Mouse (Mus musculus): ENCODE measurements around the gene Pklr. TPM values are rescaled to one million over a fixed set of nuclear protein-coding genes. Genes with fewer than 3 reads are reported as not detected.

Pklr gene
- total RNA-seq (2021): not detected

DNA sequence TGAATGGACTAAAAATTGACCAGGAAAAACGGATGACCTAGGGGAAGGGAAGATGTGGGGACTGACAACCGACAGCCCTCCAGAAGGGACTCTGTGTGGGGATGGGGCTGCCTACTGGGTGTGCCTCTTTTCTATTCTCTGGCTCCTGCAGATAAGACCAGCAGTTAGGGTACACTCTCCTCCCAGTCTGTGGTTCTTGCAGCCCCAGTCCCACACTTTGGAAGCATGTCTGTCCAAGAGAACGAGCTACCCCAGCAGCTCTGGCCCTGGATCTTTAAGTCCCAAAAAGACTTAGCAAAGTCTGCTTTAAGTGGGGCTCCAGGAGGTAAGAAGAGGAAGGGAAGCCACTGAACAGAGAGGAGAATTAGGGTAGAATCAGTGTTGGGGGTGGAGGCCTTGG lies at the start of gene Pklr:
TSS of gene Pklr (plus strand) at position 185 of the 400 bp plus-strand sequence.
- no peak for DNase-seq
- intact Hi-C loops (cut with DNase I): no loop called here

DNA sequence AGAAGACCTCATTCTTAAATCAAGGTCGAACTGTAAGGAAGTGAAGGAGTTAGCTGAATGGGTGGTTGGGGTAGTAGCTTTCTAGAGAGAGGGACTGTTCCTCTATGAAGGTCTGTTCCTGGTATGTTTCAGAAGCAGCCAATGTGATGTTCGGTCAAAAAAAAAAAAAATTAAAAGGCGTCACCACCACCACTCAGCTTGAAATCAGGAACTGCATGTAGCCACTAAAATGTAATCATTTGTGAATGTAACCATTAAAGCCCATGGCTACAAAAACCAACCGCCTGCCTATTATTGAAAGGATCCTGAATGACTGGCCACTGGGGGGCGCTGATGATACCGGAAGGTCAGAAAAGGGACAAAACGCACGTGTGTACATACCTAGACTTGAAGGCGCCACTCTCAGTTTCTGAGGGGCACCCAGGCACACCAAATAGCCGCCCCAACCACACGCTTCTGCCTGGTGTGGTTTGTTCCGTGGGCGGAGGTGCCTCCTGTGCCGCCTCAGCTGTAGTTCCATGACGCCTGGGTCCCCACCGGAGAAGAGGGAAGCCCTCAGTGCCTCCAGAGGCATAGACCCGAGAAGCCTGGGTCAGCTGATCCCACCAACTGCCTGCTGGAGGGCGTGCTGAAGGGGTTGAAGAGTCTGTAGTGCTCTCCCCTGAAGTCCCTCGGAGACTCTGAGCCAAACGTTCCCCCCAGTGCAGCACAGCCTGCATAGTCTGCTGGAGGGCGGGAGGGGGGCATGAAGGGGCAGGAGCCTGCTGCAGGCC lies 48.4 kb upstream of the Pklr start:
- peak; percentile 74 to 91 for DNase-seq
- intact Hi-C loops (cut with DNase I): no loop called here

DNA sequence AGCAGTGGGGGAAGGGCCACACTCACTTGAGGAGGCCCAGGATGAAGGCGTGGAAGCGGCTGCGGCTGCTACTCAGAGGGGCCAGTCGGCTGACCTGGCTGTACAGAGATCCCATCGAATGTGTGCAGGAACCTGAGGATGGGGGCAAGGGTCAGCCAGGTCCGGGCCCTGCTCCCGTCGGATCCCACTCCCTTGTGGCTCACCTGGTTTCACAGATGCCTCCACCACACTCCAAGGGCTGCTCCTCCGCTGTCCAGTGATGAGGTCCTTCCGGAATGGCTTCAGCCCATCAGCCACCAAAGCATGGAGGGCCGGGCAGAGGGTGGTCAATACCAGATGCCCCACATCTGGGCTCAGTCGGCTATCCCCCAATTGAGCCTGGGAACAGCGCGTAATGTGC lies 47.0 kb upstream of the Pklr start:
- no peak for DNase-seq
- intact Hi-C loops (cut with DNase I): no loop called here

DNA sequence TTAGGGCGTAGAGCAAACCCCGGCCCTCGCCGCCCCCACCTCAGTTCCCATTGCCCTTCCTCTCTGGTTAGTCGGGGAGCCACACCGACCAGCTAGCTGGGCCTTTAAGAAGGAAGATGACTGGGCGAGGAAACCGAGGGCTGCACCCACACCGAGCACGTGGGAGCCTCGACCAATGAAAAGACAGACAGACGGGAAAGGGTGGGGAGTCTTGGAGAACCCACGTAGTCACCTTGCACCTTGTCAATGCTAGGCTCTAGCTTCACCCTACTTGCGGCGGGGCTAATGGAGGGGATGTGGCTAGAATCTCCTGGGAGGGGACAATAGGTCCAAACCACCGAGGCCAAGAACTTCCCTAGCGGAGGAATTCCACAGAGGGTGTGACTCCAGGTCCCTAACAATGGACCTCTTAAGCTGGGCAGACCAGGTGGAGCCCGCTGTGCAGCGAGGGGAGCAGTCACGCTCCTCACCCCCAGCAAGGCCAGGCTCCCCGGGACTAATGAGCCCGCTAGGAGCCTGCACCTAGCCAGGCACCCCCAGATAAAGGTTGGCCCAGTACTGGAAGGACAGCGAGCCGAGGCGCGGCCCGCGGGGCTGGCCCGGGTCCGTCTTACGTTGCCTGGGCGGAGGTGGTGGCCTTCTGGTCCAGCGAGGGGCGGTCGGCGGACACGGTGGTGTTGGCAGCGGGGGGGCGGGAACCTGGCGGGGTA lies 45.9 kb upstream of the Pklr start:
- DNase-seq: peak; percentile 91
- intact Hi-C loops (cut with DNase I): loop anchor here (1.0 to 5.0 kb wide), 2 partner anchors 67 to 126 kb away; no protein-coding TSS in a partner anchor

DNA sequence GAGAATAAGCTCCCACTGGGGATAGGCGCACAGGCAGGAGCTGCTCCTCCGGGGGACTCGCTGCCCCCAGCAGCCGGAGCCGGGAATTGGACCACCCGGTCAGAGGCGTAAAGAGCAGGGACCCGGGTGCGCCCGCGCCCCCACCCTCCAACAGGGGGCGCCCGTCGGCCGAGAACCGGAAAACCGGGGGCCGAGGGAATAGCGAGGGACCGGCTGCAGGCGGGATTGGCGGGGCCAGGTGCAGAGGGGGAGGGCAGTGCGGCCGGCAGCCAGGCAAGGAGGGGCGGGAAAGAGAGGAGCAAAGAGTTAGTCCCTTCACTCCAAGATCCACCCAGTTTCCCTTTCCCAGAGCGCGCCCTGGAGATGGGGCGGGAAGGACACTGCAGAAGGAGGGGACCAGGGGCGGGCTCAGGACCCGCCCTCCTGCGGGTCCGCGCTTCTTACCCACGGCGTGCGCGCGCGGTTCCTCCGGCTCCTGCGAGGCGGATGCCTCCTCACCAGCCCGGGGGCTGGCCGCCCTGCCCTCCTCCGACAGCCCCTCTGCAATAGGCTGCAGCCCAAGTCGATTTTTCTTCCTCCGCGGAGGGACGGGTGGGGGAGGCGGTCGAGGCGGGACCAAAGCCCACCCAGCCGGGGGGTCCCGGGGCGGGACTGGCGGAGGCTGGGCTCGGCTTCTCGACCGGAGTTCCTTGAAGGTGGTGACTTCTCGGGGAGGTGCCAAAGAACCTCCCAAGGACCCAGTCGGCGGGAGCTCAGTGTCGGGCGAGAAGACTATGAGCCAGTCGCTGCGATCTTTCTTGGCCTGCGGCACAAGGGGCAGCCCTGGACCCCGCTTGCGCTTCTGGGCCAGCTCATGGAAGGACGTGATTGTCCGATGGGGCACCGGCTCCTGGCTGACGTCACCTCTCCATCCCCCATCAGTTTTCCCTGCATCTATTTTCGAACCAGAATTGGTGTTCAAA lies 45.0 kb upstream of the Pklr start:
- intact Hi-C loops (cut with DNase I): loop anchor here (1.0 to 5.0 kb wide), 2 partner anchors 66 to 125 kb away; no protein-coding TSS in a partner anchor
- peak; percentile 85 to 88 for DNase-seq

DNA sequence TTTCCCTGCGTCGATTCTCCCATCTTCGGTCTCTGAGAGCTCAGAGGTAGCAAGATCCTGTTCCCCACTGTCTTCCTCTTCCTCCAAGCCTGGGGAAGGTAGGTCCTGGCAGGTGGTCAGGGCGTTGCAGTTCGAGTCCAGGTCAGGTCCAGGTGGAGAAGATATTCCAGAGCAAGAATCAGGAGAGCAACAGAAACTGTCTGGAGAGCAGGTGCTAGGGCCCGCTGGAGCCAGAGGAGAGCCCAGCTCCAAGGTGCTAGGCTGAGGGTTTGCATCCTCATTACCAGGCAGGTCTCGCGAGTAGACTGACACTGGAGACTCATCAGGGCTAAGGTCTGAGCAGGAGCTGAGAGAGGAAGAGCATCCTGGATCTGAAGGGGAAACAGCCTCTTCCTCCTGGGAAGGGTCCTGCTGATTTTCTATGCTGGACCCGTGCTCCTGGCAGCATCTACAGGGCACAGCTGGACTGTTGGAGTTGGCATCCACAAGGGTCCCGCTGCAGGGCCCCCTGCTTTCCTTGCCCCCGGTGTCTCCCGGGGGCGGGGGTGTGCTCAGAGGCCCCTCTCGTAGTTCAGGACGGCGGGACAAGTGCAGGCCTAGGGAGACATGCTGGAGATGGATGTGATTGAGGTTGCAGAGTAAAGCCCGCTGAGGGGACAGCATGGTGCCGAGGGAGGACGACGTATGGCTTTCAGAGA lies 44.0 kb upstream of the Pklr start:
- intact Hi-C loops (cut with DNase I): loop anchor here (5.0 kb wide), 1 partner anchor 65 kb away; no protein-coding TSS in a partner anchor
- no peak for DNase-seq

DNA sequence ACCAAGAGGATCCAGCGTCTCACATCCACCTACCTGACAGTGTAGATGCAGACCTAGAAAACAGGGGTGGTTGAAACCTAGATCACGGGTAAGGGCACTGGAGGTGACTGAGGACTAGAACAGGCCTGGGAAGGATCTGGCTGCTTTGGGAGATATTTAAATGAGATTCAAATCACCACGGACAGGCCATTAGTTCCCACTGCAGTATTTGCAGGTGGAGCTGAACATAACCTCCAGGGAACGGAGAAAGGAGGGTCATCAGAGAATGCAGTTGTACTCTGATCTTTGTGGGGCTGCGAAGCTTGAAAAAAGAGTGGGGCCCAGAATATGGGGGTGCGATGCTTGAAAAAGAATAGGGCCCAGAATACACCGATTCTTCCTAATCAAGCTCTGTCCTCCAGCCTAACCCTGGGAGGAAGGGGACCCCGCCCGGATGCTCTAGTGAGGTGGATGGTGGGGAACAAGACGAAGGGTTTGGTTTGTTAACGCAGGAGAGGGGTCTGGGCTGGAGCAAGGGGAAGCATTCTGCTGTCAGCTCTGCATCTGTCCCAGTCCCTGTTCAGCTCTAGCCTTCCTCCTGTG lies 43.3 kb upstream of the Pklr start:
- no peak for DNase-seq
- intact Hi-C loops (cut with DNase I): loop anchor here (5.0 kb wide), 1 partner anchor 65 kb away; no protein-coding TSS in a partner anchor

DNA sequence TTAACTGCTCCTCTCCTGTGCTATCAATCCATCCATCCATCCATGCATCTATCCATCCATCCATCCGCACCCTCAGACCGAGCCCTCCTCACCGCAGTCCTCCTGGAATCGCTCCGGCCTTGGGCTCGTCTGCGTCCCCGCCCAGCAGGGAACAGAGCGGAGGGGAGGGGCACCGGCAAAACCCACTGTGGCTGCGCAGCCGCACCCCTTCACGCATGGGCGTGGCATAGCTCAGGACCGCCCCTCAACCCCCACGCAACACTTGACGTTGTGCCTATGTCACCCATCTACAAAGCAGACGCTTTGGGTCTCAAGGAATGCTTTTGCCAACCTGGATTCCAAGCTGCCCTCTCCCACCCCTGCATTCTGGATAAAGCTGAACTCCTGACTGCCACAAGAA lies 42.8 kb upstream of the Pklr start, which contains the start of gene Rusc1:
TSS of gene Rusc1 (minus strand) at position 137 of the 400 bp plus-strand sequence.
- intact Hi-C loops (cut with DNase I): loop anchor here (5.0 kb wide), 1 partner anchor 64 kb away; no protein-coding TSS in a partner anchor
- DNase-seq: peak; percentile 84 to 87

DNA sequence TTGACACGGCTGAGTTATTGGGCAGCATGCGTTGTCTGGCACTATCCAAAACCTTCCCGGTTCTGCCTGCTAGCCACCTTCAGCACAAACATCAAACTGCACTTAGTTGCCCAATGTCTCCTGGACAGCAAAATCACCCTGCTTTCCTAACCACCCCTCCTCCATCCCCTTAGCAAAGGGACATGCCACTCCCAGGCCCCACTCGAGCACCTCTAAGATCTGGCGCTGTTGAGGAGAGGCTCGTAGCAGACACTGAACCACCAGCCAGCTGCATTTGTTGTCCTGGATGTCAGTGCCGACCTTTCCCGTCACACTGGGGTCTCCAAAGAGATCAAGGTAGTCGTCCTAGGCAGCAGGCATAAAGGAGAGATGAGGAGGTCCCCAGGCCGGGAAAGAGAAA lies 41.9 kb upstream of the Pklr start:
- DNase-seq: no peak
- intact Hi-C loops (cut with DNase I): loop anchor here (5.0 kb wide), 1 partner anchor 63 kb away; no protein-coding TSS in a partner anchor

DNA sequence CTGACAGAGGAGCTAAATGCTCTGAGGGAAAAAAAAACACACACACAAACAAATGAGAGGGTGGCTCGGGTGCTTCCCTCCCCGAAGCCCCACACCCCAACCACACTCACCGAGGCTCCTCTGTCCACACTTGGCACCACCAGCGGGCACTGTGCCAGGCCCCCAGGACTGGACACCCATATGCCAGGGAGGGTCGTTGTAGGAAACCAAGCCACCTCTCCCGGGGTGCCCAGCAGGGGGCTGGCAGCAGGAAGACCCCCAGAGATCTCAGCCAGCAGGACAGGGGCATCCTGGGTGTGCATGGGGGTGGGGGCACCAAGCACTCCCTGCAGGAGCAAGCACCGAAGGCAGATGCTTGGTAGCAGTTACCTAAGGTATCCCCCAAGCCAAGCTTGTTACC lies 35.1 kb upstream of the Pklr start, which contains the start of gene Gm43738:
TSS of gene Gm43738 (minus strand) at position 289 of the 400 bp plus-strand sequence.
- intact Hi-C loops (cut with DNase I): loop anchor here (10.0 kb wide), 1 partner anchor 204 kb away; no protein-coding TSS in a partner anchor
- no peak for DNase-seq

DNA sequence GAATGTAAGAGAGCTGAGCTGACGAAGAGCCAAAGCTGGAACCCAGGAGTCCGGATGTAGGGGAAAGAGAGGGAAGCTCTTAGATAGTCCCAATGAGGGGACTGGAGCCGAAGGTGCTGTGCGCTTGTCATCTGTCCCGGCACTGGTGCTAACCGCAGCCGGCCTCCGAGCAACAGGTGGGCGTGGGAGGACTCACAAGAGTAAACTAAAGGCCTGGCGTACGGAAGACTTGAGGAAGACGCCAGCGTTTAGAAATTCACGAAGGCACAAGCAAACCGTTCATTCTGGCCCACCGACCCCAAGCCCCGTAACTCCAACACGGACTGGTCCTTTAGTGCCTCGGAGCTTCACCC lies 34.5 kb upstream of the Pklr start:
- intact Hi-C loops (cut with DNase I): loop anchor here (10.0 kb wide), 1 partner anchor 203 kb away; no protein-coding TSS in a partner anchor

DNA sequence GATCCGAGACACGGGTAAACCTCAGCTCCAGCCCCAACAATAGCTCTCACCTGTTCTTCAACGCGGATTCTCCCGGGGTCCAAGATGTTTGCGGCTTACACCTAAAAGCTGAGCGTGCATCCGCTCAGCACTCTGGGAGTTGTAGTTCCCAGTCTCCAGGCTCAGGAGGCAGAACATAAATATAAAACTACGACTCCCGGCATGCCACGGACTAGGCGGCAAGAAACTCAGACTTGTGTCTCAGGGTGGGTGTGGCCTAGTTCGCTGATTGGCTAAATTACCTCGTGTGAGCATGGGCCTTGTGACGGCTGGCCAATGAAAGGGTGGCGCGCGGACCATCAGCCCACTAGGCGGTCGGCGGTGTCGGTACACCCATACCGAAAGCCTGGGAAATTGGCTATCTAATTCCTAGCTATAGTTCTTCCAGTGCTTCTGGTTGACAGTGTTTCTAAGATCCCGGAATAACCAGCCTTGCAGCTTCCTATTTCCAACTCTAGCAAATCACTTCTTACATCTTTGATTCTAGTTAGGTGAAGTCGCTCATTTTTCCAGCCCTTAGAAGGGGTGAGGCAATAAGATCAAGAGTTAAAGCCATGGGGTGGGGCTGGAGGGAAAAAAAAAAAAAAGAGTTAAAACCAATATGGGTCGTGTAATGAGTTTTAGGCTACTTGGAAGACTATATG lies 34.0 kb upstream of the Pklr start, which contains the start of gene Fdps:
TSS of gene Fdps (minus strand) at position 148 of the 683 bp plus-strand sequence.
- intact Hi-C loops (cut with DNase I): loop anchor here (10.0 kb wide), 1 partner anchor 203 kb away; no protein-coding TSS in a partner anchor

More for the DNA sequence above, 34.5 kb upstream of the Pklr start:
- DNase-seq: no peak

DNA sequence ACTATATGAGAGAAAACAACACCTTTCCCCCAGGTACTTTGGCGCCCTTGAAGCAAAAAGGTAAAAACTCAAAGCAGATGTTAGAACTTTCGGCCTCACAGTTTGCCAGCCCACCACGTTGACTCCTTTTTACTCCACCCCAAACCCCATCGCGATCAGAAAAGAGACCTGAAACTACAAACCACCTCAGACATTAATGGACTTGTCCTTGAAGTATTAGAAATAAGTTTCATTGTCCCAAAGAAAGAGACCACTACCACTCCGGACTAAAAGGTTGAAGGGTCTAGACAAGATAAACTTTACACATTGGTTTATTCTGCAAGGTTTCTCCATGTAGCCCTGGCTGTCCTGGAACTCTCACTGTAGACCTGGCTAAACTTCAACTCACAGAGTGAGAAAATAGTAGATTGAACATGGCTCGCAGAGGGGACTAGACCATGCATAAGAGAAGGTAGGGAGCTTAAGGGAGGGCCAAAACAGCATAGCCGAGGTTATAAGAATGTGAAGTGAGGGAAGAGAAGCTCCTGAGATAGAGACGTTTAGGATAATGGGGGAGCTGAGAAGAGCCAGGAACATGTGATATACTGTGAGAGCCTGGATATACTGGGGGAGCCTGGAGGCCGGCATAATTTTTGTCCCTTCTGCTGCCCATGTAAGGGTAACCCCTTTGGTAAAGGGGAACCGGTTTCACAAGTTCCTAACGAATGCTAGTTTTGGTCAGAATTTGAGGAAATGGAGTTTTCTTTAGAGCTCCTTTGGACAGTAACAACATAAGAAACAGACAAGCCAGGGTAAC lies 33.2 kb upstream of the Pklr start:
- intact Hi-C loops (cut with DNase I): loop anchor here (10.0 kb wide), 1 partner anchor 202 kb away; no protein-coding TSS in a partner anchor
- no peak for DNase-seq

More for the DNA sequence above, 34.0 kb upstream of the Pklr start, which contains the start of gene Fdps:
- DNase-seq: peak; percentile 97 to 98

DNA sequence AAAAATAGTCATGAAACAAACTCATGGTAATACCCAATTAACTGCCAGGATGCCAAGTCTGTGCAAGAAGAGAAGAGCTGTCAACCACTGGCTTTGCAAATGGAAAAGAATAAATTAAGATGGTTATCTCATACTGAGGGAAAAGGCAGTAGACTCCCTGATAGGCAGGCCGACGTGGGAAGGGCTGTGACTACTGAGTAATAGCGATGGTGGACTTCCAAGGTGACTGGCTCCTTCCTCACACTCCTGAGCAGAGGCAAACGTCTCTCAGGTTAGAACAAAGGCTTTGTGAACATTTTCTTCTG lies 32.7 kb upstream of the Pklr start:
- intact Hi-C loops (cut with DNase I): loop anchor here (10.0 kb wide), 1 partner anchor 202 kb away; no protein-coding TSS in a partner anchor
- DNase-seq: no peak

DNA sequence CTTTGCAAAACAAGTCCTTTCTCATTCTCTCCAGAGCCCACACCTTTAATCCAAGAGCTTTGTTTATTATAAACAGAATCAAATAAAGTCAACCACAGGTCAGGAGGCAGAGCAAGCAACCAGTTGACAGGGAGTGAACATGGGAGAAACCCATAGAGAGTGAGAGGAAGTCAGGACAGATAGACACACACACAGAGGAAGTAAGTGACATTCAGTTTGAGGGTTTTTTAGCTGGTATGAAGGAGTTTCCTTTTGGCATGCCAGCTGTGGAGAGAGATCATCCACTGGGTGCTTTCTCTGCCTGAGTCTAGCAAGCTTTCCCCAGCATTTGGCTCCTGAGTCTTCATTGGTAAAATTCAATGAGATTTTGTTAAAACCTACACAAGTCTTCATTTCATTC lies 29.1 kb upstream of the Pklr start:
- intact Hi-C loops (cut with DNase I): loop anchor here (10.0 kb wide), 1 partner anchor 198 kb away; no protein-coding TSS in a partner anchor

DNA sequence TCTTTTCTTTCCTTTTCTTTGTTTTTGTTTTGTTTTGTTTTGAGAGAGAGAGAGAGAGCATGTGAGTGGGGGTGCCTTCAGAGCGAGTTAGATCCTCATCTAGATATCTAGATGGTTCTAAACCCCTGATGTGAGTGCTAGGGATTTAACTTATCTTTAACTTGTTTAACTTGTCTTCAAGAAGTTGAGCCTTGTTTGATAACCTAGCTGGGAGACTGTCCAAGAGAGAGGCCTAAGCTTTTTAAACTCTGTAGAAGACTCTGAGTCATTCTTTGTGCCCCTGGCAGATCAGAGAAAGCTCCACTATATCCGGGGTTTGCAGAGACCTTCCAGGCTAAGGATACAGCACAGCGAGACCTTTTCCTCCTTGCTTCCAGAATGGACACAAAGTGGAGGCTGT lies 28.4 kb upstream of the Pklr start:
- DNase-seq: no peak
- intact Hi-C loops (cut with DNase I): loop anchor here (10.0 kb wide), 1 partner anchor 197 kb away; no protein-coding TSS in a partner anchor

More for the DNA sequence above, 29.1 kb upstream of the Pklr start:
- no peak for DNase-seq

DNA sequence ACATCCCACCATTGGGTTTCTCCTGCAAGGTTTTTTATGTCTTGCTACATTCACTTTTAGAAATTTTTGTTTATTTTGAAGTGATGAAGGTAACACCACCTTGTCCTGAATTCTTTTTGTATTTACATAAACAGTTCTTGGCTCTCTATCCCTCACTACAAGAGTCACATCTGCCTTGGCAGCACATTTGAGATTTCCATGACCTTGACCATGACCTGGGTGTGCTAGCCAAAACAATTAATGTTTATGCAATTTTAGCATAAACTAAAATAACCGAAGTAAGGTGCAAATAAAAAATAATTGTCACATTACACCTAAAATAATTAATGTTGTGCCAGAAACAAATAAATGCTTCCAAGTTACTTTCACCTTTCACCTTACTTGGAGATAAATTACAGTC lies 27.8 kb upstream of the Pklr start:
- intact Hi-C loops (cut with DNase I): loop anchor here (10.0 kb wide), 1 partner anchor 197 kb away; no protein-coding TSS in a partner anchor
- DNase-seq: no peak

All from heart, postnatal 10 days (tissue).